Mouse (Mus musculus): ENCODE results near the gene 3100002H09Rik. TPM values are rescaled to one million over a fixed set of nuclear protein-coding genes. Genes with fewer than 3 reads are reported as not detected.

3100002H09Rik gene
- 0.21 TPM in 1 of 2 replicates, not detected in the other for polyA plus RNA-seq (2012; rRNA removed)

GRCm38 (mm10) chr4:124610703-124611102 is at the start of gene 3100002H09Rik:
Gene 3100002H09Rik, minus strand, starts transcription at chr4:124610803.

GRCm38 (mm10) chr4:124656518-124656853 is 45.9 kb upstream of the 3100002H09Rik start, which contains the start of gene Pou3f1:
Gene Pou3f1, plus strand, starts transcription at chr4:124656807.

Other genes with a start within 250 kb of the 3100002H09Rik start
- 16.5 and 23.7 TPM in 2 replicates for gene Pou3f1, start 46.0 kb upstream of the 3100002H09Rik start, polyA plus RNA-seq (2012; rRNA removed)
- 27.2 and 28.5 TPM in 2 replicates for gene Utp11, start 82.8 kb upstream of the 3100002H09Rik start, polyA plus RNA-seq (2012; rRNA removed)
- gene Fhl3, start 89.9 kb upstream of the 3100002H09Rik start, polyA plus RNA-seq (2012; rRNA removed) = 2.5 and 2.8 TPM in 2 replicates
- 56.8 and 57.2 TPM in 2 replicates for gene Sf3a3, start 104.0 kb upstream of the 3100002H09Rik start, polyA plus RNA-seq (2012; rRNA removed)
- gene Inpp5b, start 131.0 kb upstream of the 3100002H09Rik start, polyA plus RNA-seq (2012; rRNA removed) = 43.5 and 44.2 TPM in 2 replicates
- gene Mtf1, start 191.3 kb upstream of the 3100002H09Rik start, polyA plus RNA-seq (2012; rRNA removed) = 10.0 TPM in 2 replicates
- 60.2 and 62.9 TPM in 2 replicates for gene Yrdc, start 239.9 kb upstream of the 3100002H09Rik start, polyA plus RNA-seq (2012; rRNA removed)
- gene 1110065P20Rik, start 240.4 kb upstream of the 3100002H09Rik start, polyA plus RNA-seq (2012; rRNA removed) = 91.0 and 99.3 TPM in 2 replicates